Mouse (Mus musculus) ES-Bruce4 (cell line): ENCODE results near the gene Ovca2. TPM values are rescaled to one million over a fixed set of nuclear protein-coding genes. Genes with fewer than 3 reads are reported as not detected.

ENCODE experiments used
- H3K27ac ChIP-seq: 2 replicates; pipeline ENCODE4 v1.5.1; 2012; ENCODE audit warnings: low read length, inconsistent platforms; ENCODE audit not compliant: insufficient read depth
- H3K27me3 ChIP-seq: 2 replicates; pipeline ENCODE4 v1.6.1; 2012; ENCODE audit warnings: mild to moderate bottlenecking, low read length, inconsistent platforms; ENCODE audit not compliant: control insufficient read depth, poor library complexity, insufficient read depth, severe bottlenecking
- H3K36me3 ChIP-seq: 2 replicates; pipeline ENCODE4 v1.6.1; 2012; ENCODE audit warnings: inconsistent platforms, mild to moderate bottlenecking, low read length, moderate library complexity; ENCODE audit not compliant: control insufficient read depth, poor library complexity, insufficient read depth, severe bottlenecking
- H3K4me1 ChIP-seq: one replicate; pipeline ENCODE4 v1.8.1; 2011; ENCODE audit warnings: low read length; ENCODE audit not compliant: control insufficient read depth, insufficient read depth
- H3K4me3 ChIP-seq: 2 replicates; pipeline ENCODE4 v1.5.1; 2011; ENCODE audit warnings: low read depth, mild to moderate bottlenecking, low read length
- H3K9ac ChIP-seq: 2 replicates; pipeline ENCODE4 v1.6.1; 2012; ENCODE audit warnings: low read depth, mild to moderate bottlenecking, inconsistent platforms; ENCODE audit not compliant: poor library complexity, severe bottlenecking
- H3K9me3 ChIP-seq: replicated peaks from 2 replicates; pipeline ENCODE4 v1.6.1; 2012; ENCODE audit warnings: mild to moderate bottlenecking, low read length, inconsistent platforms; ENCODE audit not compliant: control insufficient read depth, poor library complexity, insufficient read depth, severe bottlenecking
- CTCF ChIP-seq: IDR thresholded peaks from one replicate; pipeline ENCODE4 v1.8.1; 2011; ENCODE audit warnings: low read depth, low read length
- EP300 ChIP-seq: IDR thresholded peaks from 2 replicates; pipeline ENCODE4 v1.6.1; 2011; ENCODE audit warnings: low read depth, low read length; ENCODE audit not compliant: insufficient read depth
- POLR2A ChIP-seq: IDR thresholded peaks from one replicate; pipeline ENCODE4 v1.8.1; 2011; ENCODE audit warnings: low read length; ENCODE audit not compliant: insufficient read depth
- polyA plus RNA-seq: library from polyadenylated mRNA; stranded (reverse); fragments of >200 nt; gene quantifications from 2 replicates; pipeline ENCODE4 v1.2.4, GENCODE M21; 2011; ENCODE audit warnings: low read depth; ENCODE audit not compliant: missing spikeins, insufficient read depth, insufficient read length

Ovca2 gene
- polyA plus RNA-seq, 1 experiment, result 13.1 TPM

- Histone ChIP-seq H3K36me3 (peaks cover 8% of the 10 kb centered on the region), H3K9ac (no peak overlapping the region), H3K4me3 (peak overlapping the region; percentile 70), H3K9me3 (no peaks in the 10 kb centered on the region), H3K27me3 (peaks cover 13% of the 10 kb centered on the region), H3K4me1 (peaks cover 2% of the 10 kb centered on the region), H3K27ac (no peak overlapping the region)
- TF ChIP-seq EP300 (no peak), CTCF (no peak), POLR2A (no peak)
These were observed 4.9 kb downstream of the Ovca2 start for GRCm38 (mm10) chr11:75173799-75174165.

DNA sequence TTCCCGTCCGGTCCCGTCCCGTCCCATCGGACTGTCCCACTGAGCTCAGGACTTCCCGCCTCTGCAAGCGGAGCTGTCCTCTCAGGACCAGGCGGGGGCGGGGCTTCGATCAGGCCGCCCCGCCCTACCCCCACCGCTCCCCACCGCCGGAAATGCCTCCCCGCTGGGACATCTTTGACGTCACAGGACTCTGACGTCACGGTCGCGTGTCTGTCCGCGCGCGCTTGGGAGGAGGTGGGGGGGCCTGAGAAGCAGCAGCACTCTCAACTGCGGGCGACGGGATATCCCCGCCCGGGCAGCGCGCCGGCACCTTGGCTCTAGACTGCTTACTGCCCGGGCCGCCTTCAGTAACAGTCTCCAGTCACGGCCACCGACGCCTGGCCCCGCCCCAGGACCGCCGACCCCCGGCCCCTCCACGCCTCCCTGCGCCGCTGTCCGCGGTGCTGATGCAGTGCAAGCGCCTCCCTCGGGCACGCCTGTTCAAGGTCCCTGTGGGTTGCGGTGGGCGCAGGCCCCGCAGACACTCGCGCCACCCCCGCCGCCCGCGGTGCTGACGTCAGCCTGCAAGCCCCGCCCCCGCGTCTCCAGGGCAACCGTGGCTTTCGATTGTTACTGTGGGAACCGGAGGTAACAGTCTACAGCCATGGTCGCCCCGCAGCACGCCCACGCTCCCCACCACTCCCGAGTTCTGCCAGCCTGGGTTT lies 5.4 kb downstream of the Ovca2 start:
- Histone ChIP-seq H3K27me3 (peaks cover 18% of the 10 kb centered on the region), H3K4me1 (peaks cover 2% of the 10 kb centered on the region), H3K36me3 (peaks cover 8% of the 10 kb centered on the region), H3K27ac (no peak overlapping the region), H3K4me3 (peak overlapping the region; percentile 76), H3K9ac (no peak overlapping the region), H3K9me3 (no peaks in the 10 kb centered on the region)
- TF ChIP-seq POLR2A (no peak), CTCF (no peak), EP300 (no peak)

DNA sequence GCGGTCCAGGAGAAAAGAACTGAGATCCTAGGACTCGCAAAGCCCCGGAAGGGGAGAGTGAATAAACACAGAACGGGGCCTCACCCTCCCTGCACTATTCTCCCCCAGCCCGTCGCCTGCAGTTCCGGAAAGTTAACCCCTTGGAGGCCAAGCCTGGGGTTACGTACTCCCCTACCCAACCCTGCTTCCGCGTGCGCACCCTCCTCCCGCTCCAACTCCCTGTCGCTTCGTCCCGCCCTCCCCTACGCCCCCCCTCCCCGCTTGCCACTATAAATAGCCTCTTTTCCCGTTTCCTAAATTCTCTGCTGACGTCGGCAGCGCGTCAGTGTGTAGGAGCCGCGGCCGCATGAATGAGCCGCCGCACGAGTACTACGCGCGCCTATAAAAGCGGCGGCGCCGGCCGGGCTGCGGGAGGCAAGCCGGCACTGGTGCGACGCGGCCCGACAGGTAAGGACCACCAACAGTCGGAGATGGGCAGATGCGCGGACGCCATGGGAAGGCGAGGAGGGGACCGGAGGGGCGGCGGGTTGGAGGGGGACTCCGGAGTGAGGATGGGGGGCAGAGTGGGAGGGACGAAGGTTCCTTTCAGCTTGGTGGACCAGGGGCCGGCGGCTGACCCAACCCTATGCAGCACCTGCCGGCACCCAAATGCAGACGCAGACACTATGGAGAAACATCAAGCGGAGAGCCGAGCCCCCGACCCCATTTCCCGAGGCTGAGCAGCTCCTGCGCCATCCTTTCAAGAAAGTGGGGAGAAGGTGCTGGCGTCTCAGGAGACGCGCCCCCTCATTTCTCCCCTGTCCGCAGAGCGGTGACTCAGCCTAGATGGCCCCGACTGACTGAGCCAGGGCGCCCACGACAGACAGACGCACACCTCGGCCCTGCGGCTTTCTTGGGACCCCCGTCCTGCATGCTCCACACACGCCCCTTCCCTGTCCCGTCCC lies 6.2 kb downstream of the Ovca2 start:
- Histone ChIP-seq H3K36me3 (peaks cover 7% of the 10 kb centered on the region), H3K4me1 (peaks cover 2% of the 10 kb centered on the region), H3K27ac (no peak overlapping the region), H3K9ac (peak overlapping the region; percentile 42; the same call in 1 of the 2 replicates), H3K27me3 (peaks cover 26% of the 10 kb centered on the region), H3K9me3 (no peaks in the 10 kb centered on the region), H3K4me3 (peak overlapping the region; percentile 24)
- TF ChIP-seq EP300 (no peak), CTCF (no peak), POLR2A (no peak)

GRCm38 (mm10) chr11:75171186-75171865 lies 7.3 kb downstream of the Ovca2 start:
- TF ChIP-seq EP300, result no peak
- no peak for TF ChIP-seq CTCF
- TF ChIP-seq POLR2A, result no peak
- Histone ChIP-seq H3K27me3 (peaks cover 35% of the 10 kb centered on the region), H3K9ac (0 out of 2 replicates have a peak overlapping the region, but pooled peaks have one; percentile 42), H3K27ac (no peak overlapping the region), H3K4me3 (no peak overlapping the region), H3K4me1 (peaks cover 2% of the 10 kb centered on the region), H3K36me3 (no peaks in the 10 kb centered on the region), H3K9me3 (no peaks in the 10 kb centered on the region)

DNA sequence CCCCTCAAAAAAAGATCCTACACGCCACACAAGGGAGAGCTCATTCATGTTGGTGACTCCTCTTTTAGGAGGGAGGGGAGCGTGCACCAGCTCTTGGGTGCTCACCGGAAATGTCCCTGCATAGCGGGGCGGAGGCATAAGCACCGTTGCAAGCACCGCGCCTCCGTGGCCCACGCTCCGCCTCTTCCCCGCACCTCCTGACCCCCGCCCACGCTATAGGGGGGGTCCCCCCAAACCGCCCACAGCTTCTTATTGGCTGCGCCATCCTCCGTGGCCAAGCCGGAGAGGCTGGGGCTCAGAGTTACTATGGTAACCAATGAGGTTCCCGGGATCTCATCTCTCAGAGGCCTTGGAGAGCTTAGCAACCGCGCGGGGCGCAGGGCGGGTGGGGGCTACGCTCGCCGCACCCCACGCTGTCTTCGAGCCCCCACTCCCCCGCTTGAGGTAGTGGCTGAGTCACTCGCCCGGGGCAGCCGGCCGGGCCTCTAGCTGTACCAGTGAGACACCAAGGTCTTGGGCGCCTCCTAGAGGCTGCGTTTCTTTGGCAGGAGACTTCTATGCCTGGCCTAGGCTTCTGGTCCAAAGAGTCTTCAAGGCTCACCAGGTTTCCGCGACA lies 8.4 kb downstream of the Ovca2 start:
- Histone ChIP-seq H3K36me3 (no peaks in the 10 kb centered on the region), H3K4me3 (peak overlapping the region; percentile 53), H3K4me1 (peaks cover 2% of the 10 kb centered on the region), H3K27me3 (peaks cover 39% of the 10 kb centered on the region), H3K9me3 (no peaks in the 10 kb centered on the region), H3K27ac (no peak overlapping the region), H3K9ac (peak overlapping the region; percentile 22)
- no peak for TF ChIP-seq POLR2A
- peak; percentile 70 for TF ChIP-seq CTCF
